Mouse (Mus musculus): ENCODE data around the gene Wfdc9. TPM values are rescaled to one million over a fixed set of nuclear protein-coding genes. Genes with fewer than 3 reads are reported as not detected.

Gene Wfdc9
- polyA plus RNA-seq (2012; rRNA removed): not detected in 2 replicates

GRCm38 (mm10) chr2:164656483-164656882 lies at the start of gene Wfdc9:
Gene Wfdc9 (minus strand): TSS chr2:164656583.

GRCm38 (mm10) chr2:164698201-164698600 lies 41.8 kb upstream of the Wfdc9 start, which contains the start of gene Spint4:
Gene Spint4 (plus strand): TSS chr2:164698501.

GRCm38 (mm10) chr2:164684807-164685206 lies 28.4 kb upstream of the Wfdc9 start, which contains the start of gene Wfdc13:
Gene Wfdc13 (plus strand): TSS chr2:164685107.

GRCm38 (mm10) chr2:164673987-164674386 lies 17.6 kb upstream of the Wfdc9 start, which contains the start of gene Wfdc11:
Gene Wfdc11 (minus strand): TSS chr2:164674087.

GRCm38 (mm10) chr2:164655858-164656257 lies 525 bp downstream of the Wfdc9 start, which contains the start of gene Wfdc10:
Gene Wfdc10 (plus strand): TSS chr2:164656046.

GRCm38 (mm10) chr2:164638696-164639095 lies 17.7 kb downstream of the Wfdc9 start, which contains the start of gene Wfdc16:
Gene Wfdc16 (minus strand): TSS chr2:164638796.

GRCm38 (mm10) chr2:164613471-164613870 lies 42.9 kb downstream of the Wfdc9 start, which contains the start of the genes Wfdc6b and Wfdc8:
Gene Wfdc6b (plus strand): TSS chr2:164613522.
Gene Wfdc8 (minus strand): TSS chr2:164613626.

Other genes with a start within 250 kb of the Wfdc9 start
- 34.9 and 37.0 TPM in 2 replicates for gene Sdc4, start 212.7 kb downstream of the Wfdc9 start, polyA plus RNA-seq (2012; rRNA removed)
- gene Sys1, start 199.6 kb downstream of the Wfdc9 start, polyA plus RNA-seq (2012; rRNA removed): 71.4 and 132 TPM in 2 replicates
- gene Gm20458, start 195.6 kb downstream of the Wfdc9 start, polyA plus RNA-seq (2012; rRNA removed): 31.3 and 46.5 TPM in 2 replicates
- not detected in 2 replicates for gene Trp53tg5, start 182.9 kb downstream of the Wfdc9 start, polyA plus RNA-seq (2012; rRNA removed)
- gene Dbndd2, start 170.5 kb downstream of the Wfdc9 start, polyA plus RNA-seq (2012; rRNA removed): 27.2 and 65.5 TPM in 2 replicates
- 90.3 and 138 TPM in 2 replicates for gene Pigt, start 159.1 kb downstream of the Wfdc9 start, polyA plus RNA-seq (2012; rRNA removed)
- gene Wfdc2, start 94.2 kb downstream of the Wfdc9 start, polyA plus RNA-seq (2012; rRNA removed): 41.0 and 51.1 TPM in 2 replicates
- gene Spint3, start 83.1 kb downstream of the Wfdc9 start, polyA plus RNA-seq (2012; rRNA removed): 0.43 TPM in 1 of 2 replicates, not detected in the other
- 0.08 and 0.14 TPM in 2 replicates for gene Wfdc6a, start 71.1 kb downstream of the Wfdc9 start, polyA plus RNA-seq (2012; rRNA removed)
- gene Eppin, start 63.0 kb downstream of the Wfdc9 start, polyA plus RNA-seq (2012; rRNA removed): 0.19 TPM in 1 of 2 replicates, not detected in the other
- gene Wfdc6b, start 43.1 kb downstream of the Wfdc9 start, polyA plus RNA-seq (2012; rRNA removed): 0.11 TPM in 1 of 2 replicates, not detected in the other
- 0.26 TPM in 1 of 2 replicates, not detected in the other for gene Wfdc8, start 43.0 kb downstream of the Wfdc9 start, polyA plus RNA-seq (2012; rRNA removed)
- 0.09 TPM in 1 of 2 replicates, not detected in the other for gene Wfdc16, start 17.8 kb downstream of the Wfdc9 start, polyA plus RNA-seq (2012; rRNA removed)
- 0.30 and 3.4 TPM in 2 replicates for gene Wfdc10, start 537 bp downstream of the Wfdc9 start, polyA plus RNA-seq (2012; rRNA removed)
- gene Wfdc11, start 17.5 kb upstream of the Wfdc9 start, polyA plus RNA-seq (2012; rRNA removed): not detected in 2 replicates
- 0.75 and 2.0 TPM in 2 replicates for gene Wfdc13, start 28.5 kb upstream of the Wfdc9 start, polyA plus RNA-seq (2012; rRNA removed)
- gene Spint4, start 41.9 kb upstream of the Wfdc9 start, polyA plus RNA-seq (2012; rRNA removed): 0.20 TPM in 1 of 2 replicates, not detected in the other
- not detected in 2 replicates for gene Spint5, start 58.7 kb upstream of the Wfdc9 start, polyA plus RNA-seq (2012; rRNA removed)
- gene Wfdc3, start 89.3 kb upstream of the Wfdc9 start, polyA plus RNA-seq (2012; rRNA removed): 0.22 TPM in 1 of 2 replicates, not detected in the other
- 9.0 and 25.3 TPM in 2 replicates for gene Dnttip1, start 89.4 kb upstream of the Wfdc9 start, polyA plus RNA-seq (2012; rRNA removed)
- gene Ube2c, start 113.3 kb upstream of the Wfdc9 start, polyA plus RNA-seq (2012; rRNA removed): 31.9 and 34.3 TPM in 2 replicates
- 33.7 and 34.0 TPM in 2 replicates for gene Tnnc2, start 123.4 kb upstream of the Wfdc9 start, polyA plus RNA-seq (2012; rRNA removed)
- 15.0 and 20.3 TPM in 2 replicates for gene Snx21, start 129.2 kb upstream of the Wfdc9 start, polyA plus RNA-seq (2012; rRNA removed)
- gene Acot8, start 148.3 kb upstream of the Wfdc9 start, polyA plus RNA-seq (2012; rRNA removed): 37.1 and 48.4 TPM in 2 replicates
- gene Zswim3, start 148.5 kb upstream of the Wfdc9 start, polyA plus RNA-seq (2012; rRNA removed): 0.58 and 1.1 TPM in 2 replicates
- 8.0 and 8.1 TPM in 2 replicates for gene Zswim1, start 166.1 kb upstream of the Wfdc9 start, polyA plus RNA-seq (2012; rRNA removed)
- not detected in 2 replicates for gene Spata25, start 172.0 kb upstream of the Wfdc9 start, polyA plus RNA-seq (2012; rRNA removed)
- gene Ctsa, start 176.3 kb upstream of the Wfdc9 start, polyA plus RNA-seq (2012; rRNA removed): 97.4 and 104 TPM in 2 replicates
- gene Neurl2, start 176.9 kb upstream of the Wfdc9 start, polyA plus RNA-seq (2012; rRNA removed): 3.4 and 4.2 TPM in 2 replicates
- 43.0 and 47.2 TPM in 2 replicates for gene Pltp, start 201.1 kb upstream of the Wfdc9 start, polyA plus RNA-seq (2012; rRNA removed)
- 30.9 and 37.6 TPM in 2 replicates for gene Pcif1, start 222.7 kb upstream of the Wfdc9 start, polyA plus RNA-seq (2012; rRNA removed)

Data from stomach, adult 2 months (tissue).